Mouse (Mus musculus) gastrocnemius, postnatal 36 days (tissue): ENCODE results near the gene Il2. TPM values are rescaled to one million over a fixed set of nuclear protein-coding genes. Genes with fewer than 3 reads are reported as not detected.
A peak's percentile ranks its signal among the peaks of the same experiment; 100 is the strongest.

Experiments used
- DNase-seq, 2 experiments: peaks; one replicate each; pipeline ENCODE4 v3.0.0; 2022
- intact Hi-C: fragments of 180-260 bp; cut with DNase I; formaldehyde crosslinking; loops from one replicate; pipeline ENCODE4 v1.15.1; 2025
- long read RNA-seq, 2 experiments: library from polyadenylated mRNA; stranded (forward); transcript quantifications; one replicate each; pipeline ENCODE4 v2.0.0; 2021
- total RNA-seq, 2 experiments: library from RNA; stranded (reverse); gene quantifications; 2 replicates each; pipeline ENCODE4 v1.2.3; 2021

The Il2 gene
- not detected for total RNA-seq
- long read RNA-seq, experiment 1, result 0 reads
- long read RNA-seq, experiment 2, partial matches to known transcripts, result 0 of 1 reads
- long read RNA-seq, experiment 2, other reads (novel, unspliced or antisense), result 1 of 1 reads

- intact Hi-C loops, result no loop called here
These were observed at the start of gene Il2 for GRCm38 (mm10) chr3:37125655-37126054. Gene Il2, minus strand, starts transcription at chr3:37125959.

GRCm38 (mm10) chr3:37174711-37175572 lies 49.2 kb upstream of the Il2 start:
- DNase-seq, result no peak
- intact Hi-C loops, result no loop called here

More at GRCm38 (mm10) chr3:37125655-37126054, at the start of gene Il2:
- no peak for DNase-seq

GRCm38 (mm10) chr3:37173285-37173684 lies 47.5 kb upstream of the Il2 start:
- no peak for DNase-seq
- intact Hi-C loops, result no loop called here

- intact Hi-C loops, result no loop called here
- DNase-seq, result no peak
These were observed 43.5 kb upstream of the Il2 start for GRCm38 (mm10) chr3:37169283-37169682.

- intact Hi-C loops, result no loop called here
- DNase-seq, result no peak
These were observed 35.3 kb upstream of the Il2 start for GRCm38 (mm10) chr3:37161096-37161495.

- intact Hi-C loops, result no loop called here
- no peak for DNase-seq
These were observed 32.5 kb upstream of the Il2 start for GRCm38 (mm10) chr3:37158246-37158645.

GRCm38 (mm10) chr3:37157082-37157481 lies 31.3 kb upstream of the Il2 start:
- no peak for DNase-seq
- intact Hi-C loops, result no loop called here

GRCm38 (mm10) chr3:37154396-37154795 lies 28.6 kb upstream of the Il2 start:
- intact Hi-C loops, result no loop called here
- no peak for DNase-seq

GRCm38 (mm10) chr3:37153004-37153403 lies 27.2 kb upstream of the Il2 start:
- DNase-seq, result no peak
- intact Hi-C loops, result no loop called here

GRCm38 (mm10) chr3:37152274-37152673 lies 26.5 kb upstream of the Il2 start:
- no peak for DNase-seq
- intact Hi-C loops, result no loop called here

GRCm38 (mm10) chr3:37146810-37147209 lies 21.1 kb upstream of the Il2 start:
- DNase-seq, result no peak
- intact Hi-C loops, result no loop called here

- DNase-seq, result no peak
- intact Hi-C loops, result no loop called here
These were observed 20.6 kb upstream of the Il2 start for GRCm38 (mm10) chr3:37146406-37146805.

- intact Hi-C loops, result no loop called here
These were observed 19.2 kb upstream of the Il2 start for GRCm38 (mm10) chr3:37144979-37145378.

GRCm38 (mm10) chr3:37141827-37142226 lies 16.1 kb upstream of the Il2 start:
- intact Hi-C loops, result no loop called here
- no peak for DNase-seq

More at GRCm38 (mm10) chr3:37144979-37145378, 19.2 kb upstream of the Il2 start:
- DNase-seq, result no peak

GRCm38 (mm10) chr3:37140168-37140906 lies 14.6 kb upstream of the Il2 start:
- intact Hi-C loops, result no loop called here
- DNase-seq, result no peak

GRCm38 (mm10) chr3:37139192-37139591 lies 13.4 kb upstream of the Il2 start:
- DNase-seq, result no peak

GRCm38 (mm10) chr3:37137231-37137630 lies 11.5 kb upstream of the Il2 start:
- DNase-seq, result no peak
- intact Hi-C loops, result no loop called here

More at GRCm38 (mm10) chr3:37139192-37139591, 13.4 kb upstream of the Il2 start:
- intact Hi-C loops, result no loop called here

- intact Hi-C loops, result no loop called here
- peak; percentile 27 to 34 for DNase-seq
These were observed 3.3 kb upstream of the Il2 start for GRCm38 (mm10) chr3:37129063-37129462.

- peak; percentile 14 to 19 for DNase-seq
- intact Hi-C loops, result no loop called here
These were observed 2.5 kb upstream of the Il2 start for GRCm38 (mm10) chr3:37128269-37128668.

- intact Hi-C loops, result no loop called here
- no peak for DNase-seq
These were observed 403 bp upstream of the Il2 start for GRCm38 (mm10) chr3:37126162-37126561.

GRCm38 (mm10) chr3:37090721-37091120 lies 35.0 kb downstream of the Il2 start:
- intact Hi-C loops, result no loop called here
- no peak for DNase-seq
